In genomic region chr7:80655350-80656013, GRCm38 (mm10) we compare ENCODE assay signal across 8 mouse cellular contexts. TPM values are rescaled to one million over a fixed set of nuclear protein-coding genes. Genes with fewer than 3 reads are reported as not detected.
A peak's percentile ranks its signal among the peaks of the same experiment; 100 is the strongest.
DNase-seq lines count a peak whose midpoint lies in the region; ATAC-seq and TF ChIP-seq lines count a peak whose summit lies in the region.

No protein-coding gene starts in this region.

- no peaks in the 10 kb centered on the region for H3K27me3 ChIP-seq in neural tube, embryonic 13.5 days
- no peaks in the 10 kb centered on the region for H3K27me3 ChIP-seq in limb, embryonic 13.5 days
- no peaks in the 10 kb centered on the region for H3K27me3 ChIP-seq in liver, embryonic 11.5 days (replicated peaks; ENCODE audit: control insufficient read depth, insufficient read depth, low read length)
- H3K27me3 ChIP-seq in thymus, adult 2 months (ENCODE audit: control insufficient read depth, insufficient read depth, low read length) = no peaks in the 10 kb centered on the region

- no peak for DNase-seq in frontal cortex, postnatal 14 days (ENCODE audit: low spot score in 2 of 2)
- no peak for DNase-seq in neural tube, embryonic 10.5 days (ENCODE audit: extremely low spot score, low spot score)
- peak; percentile 89 for DNase-seq in telencephalon, adult 2 months (ENCODE audit: low read depth, low spot score)
- DNase-seq in liver, embryonic 11.5 days (ENCODE audit: low spot score) = no peak
- DNase-seq in thymus, adult 2 months = no peak

- TF ChIP-seq POLR2A in thymus, adult 2 months (IDR thresholded peaks at IDR 0.05; ENCODE audit: control insufficient read depth, extremely low read depth, insufficient read depth, low read length, poor library complexity) = no peak

- no peak for TF ChIP-seq CTCF in thymus, adult 2 months (IDR thresholded peaks at IDR 0.05; ENCODE audit: borderline replicate concordance, control insufficient read depth, extremely low read depth, insufficient read depth, low read length, poor library complexity)

- peak; percentile 21 for ATAC-seq in frontal cortex, adult (ENCODE audit: low TSS enrichment)
- ATAC-seq in neural tube, embryonic 13.5 days (ENCODE audit: low read depth) = no peak
- peak; percentile 2; the same call in 1 of the 2 replicates for ATAC-seq in limb, embryonic 13.5 days (ENCODE audit: low FRiP score, low read depth)
- ATAC-seq in liver, embryonic 11.5 days (replicated peaks; ENCODE audit: low FRiP score) = no peak

- peak overlapping the region; percentile 61 for H3K27ac ChIP-seq in neural tube, embryonic 13.5 days (replicated peaks)
- H3K27ac ChIP-seq in limb, embryonic 13.5 days = peak overlapping the region; percentile 49; the same call in 1 of the 2 replicates
- H3K27ac ChIP-seq in liver, embryonic 11.5 days (ENCODE audit: low read depth, low read length) = no peak overlapping the region
- H3K27ac ChIP-seq in thymus, adult 2 months (ENCODE audit: control insufficient read depth, insufficient read depth, low read length) = no peak overlapping the region

- no peak overlapping the region for H3K9ac ChIP-seq in neural tube, embryonic 13.5 days
- H3K9ac ChIP-seq in limb, embryonic 13.5 days = no peak overlapping the region; the same call in 1 of the 2 replicates
- H3K9ac ChIP-seq in liver, embryonic 11.5 days (ENCODE audit: low read depth, low read length) = no peak overlapping the region

- WGBS in neural tube, embryonic 13.5 days = 75% methylated on average over 6 of the region's 6 CpGs
- 62% methylated on average over 6 of the region's 6 CpGs for WGBS in limb, embryonic 13.5 days
- WGBS in liver, embryonic 11.5 days = 78% methylated on average over 6 of the region's 6 CpGs
- 82% methylated on average over 6 of the region's 6 CpGs for WGBS in thymus, adult 2 months

- no peak overlapping the region for H3K4me3 ChIP-seq in neural tube, embryonic 13.5 days
- H3K4me3 ChIP-seq in limb, embryonic 13.5 days = no peak overlapping the region
- H3K4me3 ChIP-seq in liver, embryonic 11.5 days (ENCODE audit: low read depth, low read length) = no peak overlapping the region
- no peak overlapping the region for H3K4me3 ChIP-seq in thymus, adult 2 months (ENCODE audit: control insufficient read depth, insufficient read depth, low read length)

- H3K36me3 ChIP-seq in neural tube, embryonic 13.5 days = no peaks in the 10 kb centered on the region
- peaks cover 1% of the 10 kb centered on the region; the same call in 1 of the 2 replicates for H3K36me3 ChIP-seq in limb, embryonic 13.5 days
- H3K36me3 ChIP-seq in liver, embryonic 11.5 days (ENCODE audit: control insufficient read depth, insufficient read depth, low read length) = no peaks in the 10 kb centered on the region
- no peaks in the 10 kb centered on the region for H3K36me3 ChIP-seq in thymus, adult 2 months (ENCODE audit: control insufficient read depth, insufficient read depth, low read length)

- no peak overlapping the region for H3K4me2 ChIP-seq in neural tube, embryonic 13.5 days
- H3K4me2 ChIP-seq in limb, embryonic 13.5 days (replicated peaks) = no peak overlapping the region
- no peak overlapping the region for H3K4me2 ChIP-seq in liver, embryonic 11.5 days

- H3K4me1 ChIP-seq in neural tube, embryonic 13.5 days (replicated peaks) = peaks cover 64% of the 10 kb centered on the region
- H3K4me1 ChIP-seq in limb, embryonic 13.5 days = peaks cover 61% of the 10 kb centered on the region
- H3K4me1 ChIP-seq in liver, embryonic 11.5 days (replicated peaks; ENCODE audit: control insufficient read depth, insufficient read depth, low read length) = peaks cover 10% of the 10 kb centered on the region; the same call in 1 of the 2 replicates
- H3K4me1 ChIP-seq in thymus, adult 2 months (replicated peaks; ENCODE audit: control insufficient read depth, insufficient read depth, low read length) = peaks cover 29% of the 10 kb centered on the region

- H3K9me3 ChIP-seq in neural tube, embryonic 13.5 days = no peaks in the 10 kb centered on the region
- no peaks in the 10 kb centered on the region for H3K9me3 ChIP-seq in limb, embryonic 13.5 days
- H3K9me3 ChIP-seq in liver, embryonic 11.5 days (ENCODE audit: control insufficient read depth, low read length) = no peaks in the 10 kb centered on the region

RNA-seq across cellular contexts. Expression of gene Crtc3, which starts 33.2 kb away (rescaled TPM):
- 17.3 and 18.6 TPM in 2 replicates for polyA plus RNA-seq in neural tube, embryonic 13.5 days (2015; fragmentation: Nextera tagmentation; extraction: Ambion mirVana)
- 23.9 and 24.5 TPM in 2 replicates for polyA plus RNA-seq in limb, embryonic 13.5 days (2015; fragmentation: Nextera tagmentation; extraction: Ambion mirVana)
- 13.1 and 16.6 TPM in 2 replicates for polyA plus RNA-seq in liver, embryonic 11.5 days (2014; fragmentation: Nextera tagmentation; extraction: Ambion mirVana)
- polyA plus RNA-seq in thymus, adult 2 months (2012; rRNA removed) = 40.3 and 43.6 TPM in 2 replicates

Comparison
In these comparisons a context has a peak if more than half of its experiments do, and no peak if none do; other contexts are left out.
1. ATAC-seq: peak in frontal cortex, adult (single experiment) and limb, embryonic 13.5 days (single experiment); none in neural tube, embryonic 13.5 days (single experiment) and liver, embryonic 11.5 days (single experiment).
2. H3K27ac ChIP-seq: peak in neural tube, embryonic 13.5 days (single experiment) and limb, embryonic 13.5 days (single experiment); none in liver, embryonic 11.5 days (single experiment) and thymus, adult 2 months (single experiment).